Mouse (Mus musculus) megakaryocyte, adult 5-6 weeks (primary cell): ENCODE measurements at regions not wholly inside any gene's neighbourhood (a gene's known extent, or its start where the extent isn't known, plus 50 kb on each side); places are given as distances from the start of the nearest gene placed in this dataset.

ENCODE experiments used
- ATAC-seq: 2 replicates; pipeline ENCODE4 v1.8.0; 2016; ENCODE audit warnings: mild to moderate bottlenecking, inconsistent platforms; ENCODE audit not compliant: poor library complexity, severe bottlenecking

DNA sequence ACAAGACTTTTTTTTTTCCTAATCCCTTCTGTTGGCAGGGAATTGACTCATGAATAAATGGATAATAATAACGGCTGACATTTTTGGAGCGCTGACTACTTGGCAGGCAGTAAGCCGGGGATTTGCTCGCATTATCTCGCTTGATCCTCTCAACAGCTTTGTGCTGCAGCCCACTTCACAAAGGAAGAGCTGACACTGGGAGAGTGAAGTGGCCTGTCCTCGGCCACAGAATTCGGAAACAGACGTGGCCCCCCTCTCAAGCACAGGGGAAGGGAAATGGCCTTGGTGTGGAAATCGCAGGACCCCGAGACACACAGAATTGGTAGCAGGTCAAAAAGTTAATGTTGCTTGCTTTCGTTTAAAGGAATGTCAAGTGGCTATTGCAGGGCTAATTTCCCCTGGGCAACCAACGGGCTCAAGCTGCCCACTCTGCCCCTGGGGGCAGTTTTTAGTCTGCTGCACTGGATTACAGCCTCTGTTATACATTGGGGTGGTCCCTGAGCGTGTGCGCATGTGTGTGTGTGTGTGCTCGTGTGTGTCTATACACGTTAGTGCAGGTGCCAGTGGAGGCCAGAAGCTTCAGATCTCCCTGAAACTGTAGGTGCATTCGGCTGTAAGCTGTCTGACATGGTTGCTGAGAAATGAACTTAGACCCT is 483.1 kb downstream of the Plcl1 start:
- ATAC-seq = no peak

DNA sequence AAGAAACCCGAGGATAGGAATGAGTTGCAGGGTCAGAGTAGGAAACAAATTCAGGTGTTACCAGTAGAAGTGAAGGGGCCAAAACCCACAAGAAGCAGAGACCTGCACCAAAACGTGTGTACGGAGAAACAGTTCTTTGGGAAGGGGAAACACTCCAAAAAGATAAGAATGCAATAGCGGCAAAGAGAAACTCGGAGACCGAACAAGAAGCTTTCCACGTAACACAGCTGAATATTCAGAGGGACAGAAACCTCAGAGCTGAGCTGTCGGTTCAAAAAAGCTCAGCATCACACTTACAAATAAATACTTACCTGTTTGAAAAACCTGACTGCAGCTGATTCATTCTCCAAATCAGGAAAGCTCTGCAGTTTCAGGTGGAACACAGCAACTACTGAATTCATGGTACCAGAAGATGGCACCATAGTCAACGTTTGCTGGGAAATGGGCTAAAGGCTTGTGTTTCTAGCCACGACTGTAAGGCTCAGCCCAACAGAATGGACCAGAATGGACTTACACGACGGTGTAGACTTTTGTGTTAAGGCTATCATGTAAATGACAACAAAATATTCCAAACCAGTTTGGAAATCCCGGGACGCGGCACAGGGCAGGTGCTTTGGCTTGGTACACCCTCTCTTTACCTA is 484.9 kb downstream of the Plcl1 start:
- no peak for ATAC-seq

DNA sequence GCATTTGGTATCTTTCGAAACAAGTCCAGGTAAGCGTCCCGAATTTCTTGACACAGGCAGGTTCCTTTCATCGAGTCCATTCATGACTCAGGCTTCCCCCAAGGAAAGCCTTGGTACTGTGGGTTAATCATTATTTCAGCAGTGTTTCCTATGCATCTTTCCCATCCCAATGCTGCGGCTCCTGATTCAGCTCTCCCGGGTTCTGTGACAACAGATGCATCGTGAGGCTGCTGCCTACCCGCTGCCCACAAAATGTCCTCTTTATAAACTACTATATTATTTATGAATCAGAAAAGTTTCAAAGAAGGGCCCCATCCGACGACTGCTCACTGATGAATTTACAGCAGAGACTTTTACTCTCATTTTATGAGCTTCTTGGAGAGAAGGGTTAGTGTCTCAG is 486.2 kb downstream of the Plcl1 start:
- no peak for ATAC-seq

DNA sequence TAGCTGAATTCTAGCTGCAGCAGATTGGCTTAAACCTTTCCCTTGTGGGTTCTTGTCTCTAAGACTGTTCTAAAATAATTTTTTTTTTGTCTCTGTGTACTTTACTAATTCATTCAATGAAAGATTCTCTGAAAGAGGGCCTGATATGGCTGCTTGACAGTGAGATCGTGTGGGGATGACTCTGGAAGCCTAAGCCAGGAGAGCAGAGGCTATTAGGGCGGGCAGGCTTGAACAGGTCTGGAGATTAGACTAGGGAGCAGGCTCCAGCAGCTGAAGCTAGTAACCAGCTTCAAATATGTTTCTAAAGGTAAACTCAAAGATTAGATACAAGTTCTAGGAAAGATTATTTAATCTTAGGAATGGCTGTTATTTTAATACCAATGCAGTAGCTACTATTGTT is 491.9 kb downstream of the Plcl1 start:
- no peak for ATAC-seq

DNA sequence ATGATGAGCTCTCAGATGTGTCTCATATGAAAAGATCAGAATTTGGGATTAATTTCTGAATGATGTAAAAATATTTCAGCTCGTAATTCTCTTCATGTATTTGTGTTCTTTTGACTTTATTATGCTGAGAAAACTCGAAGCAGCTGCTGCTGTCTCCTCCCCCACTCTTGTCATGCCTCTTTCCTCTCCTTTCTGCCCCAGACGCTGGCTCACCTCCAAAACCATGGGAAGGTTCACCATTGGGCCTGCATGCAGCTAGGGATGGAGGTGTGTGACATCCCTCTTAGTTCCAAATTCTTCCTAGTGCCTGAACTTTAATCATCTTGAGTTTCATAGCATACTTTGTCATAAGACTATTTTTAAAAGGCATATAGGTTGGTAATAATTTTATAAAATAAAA is 492.3 kb downstream of the Plcl1 start:
- no peak for ATAC-seq

DNA sequence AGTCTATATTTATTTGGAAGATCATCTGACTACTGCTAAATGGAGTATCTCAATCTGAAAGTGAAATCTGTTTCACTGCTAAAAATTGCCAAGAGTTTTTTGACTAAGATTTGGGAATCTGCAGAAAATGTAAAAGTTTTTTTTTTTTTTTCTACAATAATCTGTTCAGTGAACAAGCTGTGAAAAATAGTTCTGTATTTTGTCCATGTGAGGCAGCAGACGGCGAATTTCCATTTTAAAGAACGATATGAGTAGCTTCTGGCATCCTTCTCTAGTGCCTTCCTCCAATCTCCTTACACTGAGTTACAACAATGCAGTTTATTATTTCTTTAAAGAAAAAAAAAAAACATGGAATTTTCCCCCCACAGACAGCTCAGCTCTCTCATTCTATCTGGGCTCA is 494.3 kb downstream of the Plcl1 start:
- ATAC-seq = no peak

DNA sequence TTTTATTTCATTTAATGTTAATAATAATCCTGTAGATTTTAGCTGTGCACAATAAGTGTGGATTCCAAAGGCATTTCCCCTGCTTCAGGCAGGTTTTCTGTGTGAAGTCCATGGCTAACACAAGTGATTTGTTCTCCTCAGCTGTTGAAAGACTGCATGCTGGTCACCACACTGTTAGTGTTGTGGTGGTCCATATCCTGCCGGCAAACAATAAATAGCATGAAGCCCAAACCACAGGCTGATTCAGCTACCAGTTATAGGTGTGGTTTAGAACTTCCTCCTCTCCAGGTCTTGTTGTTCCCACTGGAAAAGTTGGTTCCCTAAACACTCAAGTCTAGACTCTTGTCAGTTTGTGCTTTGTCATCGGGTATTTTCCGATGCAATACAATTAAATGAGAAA is 497.5 kb downstream of the Plcl1 start:
- 0 out of 2 replicates have a peak, but pooled peaks have one; percentile 33 for ATAC-seq

DNA sequence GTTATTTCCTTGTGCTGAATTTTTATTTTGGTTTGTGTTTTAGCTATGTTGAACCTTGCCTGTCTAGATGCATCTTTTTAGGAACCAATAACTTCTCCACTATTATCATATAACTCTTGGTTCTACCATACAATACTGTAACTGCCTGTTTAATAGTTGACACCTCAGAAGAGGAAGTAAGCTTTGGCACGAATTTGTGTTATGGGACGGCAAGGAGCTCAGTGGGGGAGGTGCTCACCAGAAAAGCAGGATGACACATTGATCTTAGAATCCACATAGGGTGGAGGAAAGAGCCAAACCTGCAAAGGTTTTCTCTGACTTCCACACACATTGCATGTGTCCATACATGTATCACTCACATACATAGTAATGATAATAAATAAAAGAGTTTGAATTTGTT is 498.9 kb downstream of the Plcl1 start:
- ATAC-seq = 0 out of 2 replicates have a peak, but pooled peaks have one; percentile 47

DNA sequence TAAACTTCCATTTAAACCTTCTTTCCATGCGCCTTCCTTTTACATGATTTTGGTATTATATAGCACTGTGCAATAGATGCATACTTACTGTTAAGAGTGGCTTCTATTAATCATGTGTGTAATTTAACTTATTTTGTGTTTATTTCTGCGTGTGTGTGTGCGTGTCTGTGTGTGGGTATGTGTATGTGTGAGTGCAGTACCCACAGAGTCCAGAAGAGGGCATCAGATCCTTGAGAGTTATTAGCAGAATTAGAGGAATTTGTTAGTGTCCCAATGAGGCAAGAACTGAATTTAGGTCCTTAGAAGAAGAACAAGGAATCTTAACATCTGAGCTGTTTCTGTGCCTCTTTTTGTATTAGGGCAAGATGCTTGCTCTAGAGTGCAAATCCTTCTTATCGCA is 499.5 kb downstream of the Plcl1 start:
- no peak for ATAC-seq

DNA sequence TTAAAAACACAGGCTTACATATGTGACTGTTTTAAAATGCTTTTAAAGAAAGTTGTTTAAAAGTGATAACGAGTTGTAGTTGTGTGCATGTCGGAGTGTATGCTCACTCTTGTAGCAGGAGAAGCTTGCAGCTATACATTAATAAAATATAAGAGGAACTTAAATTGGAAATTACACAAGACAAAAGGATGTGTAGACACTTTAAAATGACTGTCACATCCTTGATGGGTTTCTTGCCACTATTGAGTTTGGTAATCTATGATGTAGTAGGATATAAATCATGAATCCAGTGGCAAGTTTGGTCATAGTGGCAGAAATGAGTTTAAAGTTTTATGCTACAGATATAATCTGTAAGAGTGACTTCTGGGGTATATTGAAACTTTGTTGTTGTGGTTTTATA is 504.3 kb downstream of the Plcl1 start:
- ATAC-seq = peak; percentile 72

DNA sequence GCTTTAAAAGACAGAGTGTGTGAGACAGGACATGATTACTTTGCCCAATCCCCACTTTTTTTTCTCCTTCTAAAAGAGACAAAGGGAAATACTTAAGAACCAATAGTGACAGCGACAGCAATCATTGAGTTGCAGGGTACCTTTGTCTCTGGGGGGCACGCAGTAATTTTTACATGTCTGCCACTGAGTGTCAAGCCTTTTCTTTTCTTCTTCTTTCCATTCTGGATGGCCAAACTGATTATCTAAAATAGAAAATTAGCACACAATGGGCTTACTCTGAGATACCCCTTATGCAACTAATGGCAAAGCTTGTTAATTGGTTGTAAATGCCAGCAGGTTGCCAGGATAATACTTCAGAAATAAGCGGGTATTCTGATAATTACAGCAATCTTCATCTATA is 508.6 kb downstream of the Plcl1 start:
- no peak for ATAC-seq

DNA sequence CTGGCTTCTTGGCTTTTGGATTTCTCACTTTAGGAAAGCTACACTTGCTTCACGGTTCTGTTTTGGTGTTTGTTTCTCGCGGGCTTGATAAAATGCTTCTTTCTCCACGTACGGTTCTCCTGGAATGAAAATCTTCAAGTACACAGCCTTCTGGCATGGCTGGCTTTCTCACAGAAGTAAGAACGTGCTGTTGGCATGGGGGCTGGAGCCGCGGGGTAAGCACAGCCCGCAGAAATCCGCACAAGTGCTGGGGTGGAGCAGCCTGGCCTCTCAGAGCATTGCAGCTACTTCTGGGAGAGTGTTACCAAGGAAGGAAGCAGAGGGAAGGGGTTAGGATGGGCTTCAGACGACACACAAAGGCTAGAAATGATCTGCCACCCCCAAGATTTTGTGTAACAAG is 510.2 kb downstream of the Plcl1 start:
- no peak for ATAC-seq

DNA sequence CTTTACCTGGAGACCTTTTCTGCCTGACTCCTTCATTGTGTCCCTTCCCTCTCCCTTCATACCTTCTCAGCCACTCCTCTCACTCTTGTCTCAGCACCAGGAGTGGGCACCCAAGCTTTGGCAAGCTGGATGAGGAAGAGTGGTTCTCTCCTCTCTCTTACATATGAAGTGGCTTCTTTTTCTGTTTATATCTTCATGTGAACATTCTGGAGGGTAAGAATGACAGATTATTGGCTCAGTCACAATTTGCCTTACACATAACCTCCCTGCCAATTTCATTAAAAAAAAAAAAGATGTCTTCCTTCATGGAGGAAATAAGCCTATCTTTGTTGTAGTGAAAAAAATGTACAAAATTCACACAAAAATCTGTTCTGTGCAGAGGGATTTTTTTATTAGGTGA is 513.8 kb downstream of the Plcl1 start:
- ATAC-seq = no peak

DNA sequence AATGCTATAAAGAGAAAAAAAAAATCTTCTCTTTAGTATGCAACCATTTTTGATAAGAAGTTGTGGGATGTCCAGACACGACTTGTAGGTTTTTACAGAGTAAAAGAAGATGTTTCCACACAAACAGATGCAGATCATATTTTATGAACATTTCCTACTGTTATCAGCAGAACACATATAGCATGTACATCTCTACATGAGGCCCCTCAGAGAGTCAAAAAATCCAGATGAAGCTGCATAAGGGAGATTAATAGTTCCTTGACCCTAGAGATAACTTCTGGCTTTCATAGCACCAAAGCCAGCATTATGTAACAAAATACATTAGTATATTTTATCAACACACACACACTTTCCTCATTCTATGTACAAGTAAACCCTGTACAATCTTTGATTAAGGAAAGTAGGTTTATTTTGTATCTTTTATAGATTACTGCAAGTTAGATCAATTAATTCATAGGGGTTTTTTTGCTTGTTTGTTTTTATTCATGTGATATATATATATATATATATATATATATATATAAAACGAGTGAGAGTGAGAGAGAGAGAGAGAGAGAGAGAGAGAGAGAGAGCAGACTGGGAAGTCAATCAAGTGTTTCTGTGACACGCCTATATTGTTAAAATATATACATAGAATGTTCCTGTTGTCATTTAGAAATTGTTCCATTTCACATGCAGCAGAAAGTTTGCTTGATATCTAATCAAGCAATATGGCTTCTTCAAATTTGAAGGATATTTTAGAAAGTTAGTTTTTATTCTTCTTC is 541.2 kb downstream of the Plcl1 start:
- no peak for ATAC-seq

DNA sequence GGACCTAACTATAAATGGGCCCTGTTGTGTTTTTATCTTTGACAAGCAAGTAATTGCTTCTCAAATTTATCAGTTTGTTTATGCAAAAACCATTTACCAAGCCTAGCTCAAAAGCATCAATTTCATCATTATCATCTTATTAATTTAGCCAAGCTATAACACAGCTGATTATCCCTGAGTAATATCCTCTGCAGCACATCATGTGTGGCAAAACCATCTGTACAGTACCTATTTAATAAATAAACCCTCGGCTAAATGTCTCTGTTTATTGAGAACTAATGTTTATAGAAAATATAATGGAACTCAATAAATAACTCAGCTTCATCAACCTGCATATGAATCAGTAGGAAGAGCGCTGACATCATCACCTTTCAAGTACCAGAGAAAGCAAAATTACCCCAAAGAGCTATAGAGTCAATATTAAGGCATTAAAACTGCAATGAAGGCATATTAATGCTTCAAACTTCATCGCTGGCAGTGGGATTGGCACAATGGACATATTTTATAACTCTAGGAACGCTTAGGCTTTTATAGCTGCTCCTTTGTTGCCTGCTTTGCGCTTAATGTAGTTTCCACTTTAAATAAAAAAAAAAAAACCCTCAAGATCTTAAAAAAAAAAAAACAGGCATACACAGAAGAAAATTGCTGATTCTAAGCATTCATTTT is 542.0 kb downstream of the Plcl1 start:
- no peak for ATAC-seq

DNA sequence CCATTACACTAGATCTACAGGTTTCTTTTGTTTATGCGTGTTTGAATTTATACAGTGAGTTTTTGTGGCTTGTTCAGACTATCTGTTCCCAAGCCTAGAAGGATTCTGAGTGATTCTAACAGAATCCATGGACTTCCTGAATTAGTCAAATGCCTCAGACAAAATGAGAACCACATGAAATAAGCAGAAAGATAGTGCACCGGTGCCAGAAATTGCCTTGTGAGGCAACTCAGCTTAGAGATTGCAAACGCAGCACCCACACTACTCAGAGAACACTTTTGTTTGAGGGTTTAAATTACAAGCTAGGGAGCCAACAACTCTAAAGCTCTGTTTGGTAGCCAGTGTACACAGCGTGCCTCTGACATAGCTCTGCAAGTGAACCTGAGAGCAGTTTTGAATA is 543.9 kb downstream of the Plcl1 start:
- no peak for ATAC-seq

DNA sequence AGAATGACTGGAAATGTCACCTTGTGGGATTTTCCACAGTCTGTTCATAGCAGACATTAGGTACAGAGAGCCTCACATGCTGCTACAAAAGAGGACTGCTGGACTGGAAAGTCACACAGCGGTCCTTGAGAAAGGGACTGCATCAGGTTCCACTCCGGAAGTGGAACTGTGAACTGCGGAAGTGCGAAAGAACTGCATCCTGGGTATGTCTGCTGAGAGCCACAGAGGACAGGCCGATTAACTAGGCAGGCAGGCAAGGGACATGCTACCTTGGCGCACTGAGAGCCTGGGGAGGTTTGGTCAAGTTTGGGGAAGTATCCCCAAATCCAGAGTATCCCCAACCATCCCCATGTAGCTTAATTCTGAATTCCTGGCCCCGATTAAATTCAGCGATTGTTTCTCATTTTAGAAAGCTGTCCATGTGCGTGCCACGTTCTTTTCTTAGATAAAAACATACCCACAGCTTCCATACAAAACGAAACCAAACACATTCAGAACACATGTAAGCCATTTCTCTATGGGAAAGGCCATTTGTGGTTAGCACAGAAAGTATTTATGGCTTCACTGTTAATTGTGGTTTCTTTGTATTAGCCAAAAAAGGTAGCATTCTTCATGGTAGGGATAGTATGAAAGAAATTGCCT is 552.2 kb downstream of the Plcl1 start:
- peak; percentile 24; the same call in 1 of the 2 replicates for ATAC-seq

DNA sequence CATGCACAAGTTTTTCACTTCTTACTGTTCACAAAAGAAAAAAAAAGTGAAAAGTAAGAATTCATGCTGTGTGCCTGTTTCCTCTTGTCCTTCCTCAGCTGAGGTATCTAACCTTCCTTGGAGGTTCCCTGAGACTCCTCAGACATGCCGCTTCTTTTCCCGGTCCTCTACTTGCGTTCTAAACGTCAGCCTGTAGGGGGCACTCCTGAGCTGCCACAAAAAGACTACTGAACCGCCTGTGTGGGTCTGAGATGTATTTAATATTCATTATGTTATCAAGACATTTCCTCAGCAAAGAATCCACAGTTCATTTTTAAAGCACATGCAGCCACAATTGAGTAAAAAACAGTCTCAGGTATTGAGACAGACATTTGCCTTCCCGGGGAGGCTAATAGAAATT is 554.6 kb downstream of the Plcl1 start:
- peak; percentile 51; the same call in 1 of the 2 replicates for ATAC-seq

DNA sequence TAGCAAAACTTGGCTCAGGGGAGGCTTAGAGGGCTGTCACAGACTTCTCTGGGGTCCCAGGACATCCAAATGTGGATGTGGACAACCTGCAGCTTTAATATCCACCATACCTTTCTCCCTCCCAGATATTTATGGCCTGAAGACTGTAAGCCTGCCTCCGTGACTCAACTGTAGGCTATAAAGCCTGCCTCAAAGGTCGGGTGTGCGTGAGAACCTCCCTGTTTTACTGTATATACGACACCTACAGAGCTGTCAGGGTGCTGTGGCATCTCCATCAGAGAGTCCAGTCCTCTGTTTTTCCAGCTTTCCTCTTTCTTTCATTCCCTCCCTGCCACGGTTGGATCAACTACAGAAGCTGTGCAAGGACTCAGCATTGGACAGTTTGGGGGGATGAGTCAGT is 558.1 kb downstream of the Plcl1 start:
- no peak for ATAC-seq

DNA sequence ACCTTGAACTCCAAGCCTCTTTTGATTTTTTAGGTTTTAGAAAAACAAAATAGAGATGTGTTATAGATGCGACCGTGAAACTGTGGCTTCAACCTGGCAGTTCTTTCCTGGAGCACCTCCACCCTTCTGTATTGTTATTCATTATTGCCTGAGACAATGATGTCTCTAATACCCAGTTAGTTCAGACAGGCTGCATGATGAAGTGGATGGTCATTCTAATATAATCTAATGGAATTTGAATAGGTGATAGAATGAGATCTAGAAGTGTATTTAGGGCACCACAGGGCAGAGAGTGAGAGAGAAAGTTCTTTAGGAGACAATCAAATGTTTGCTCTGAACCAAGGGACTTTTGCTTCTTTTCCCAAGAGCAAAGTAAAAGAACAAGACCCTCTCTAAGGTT is 560.6 kb downstream of the Plcl1 start:
- no peak for ATAC-seq

DNA sequence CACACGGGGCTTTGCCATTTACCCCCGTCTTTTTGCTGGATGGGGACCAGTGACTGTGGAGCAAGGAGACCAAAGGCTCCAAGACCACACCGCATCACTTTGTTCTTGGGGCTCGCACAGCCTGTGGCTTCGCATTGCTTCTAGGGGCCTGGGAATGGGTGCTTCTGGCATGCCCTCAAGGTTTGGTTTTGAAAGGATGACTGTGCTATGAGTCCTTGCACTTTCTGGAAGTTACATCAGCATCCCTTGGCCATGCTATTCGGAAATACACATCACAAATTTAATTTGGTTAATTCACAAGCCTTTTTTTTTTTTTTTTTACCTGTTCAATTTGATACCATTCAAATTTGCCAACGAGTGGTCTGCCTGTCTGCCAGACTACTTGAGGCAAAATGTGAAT is 562.1 kb downstream of the Plcl1 start:
- no peak for ATAC-seq
